18 mouse cellular contexts compared by ENCODE assay signal in the genomic region with DNA sequence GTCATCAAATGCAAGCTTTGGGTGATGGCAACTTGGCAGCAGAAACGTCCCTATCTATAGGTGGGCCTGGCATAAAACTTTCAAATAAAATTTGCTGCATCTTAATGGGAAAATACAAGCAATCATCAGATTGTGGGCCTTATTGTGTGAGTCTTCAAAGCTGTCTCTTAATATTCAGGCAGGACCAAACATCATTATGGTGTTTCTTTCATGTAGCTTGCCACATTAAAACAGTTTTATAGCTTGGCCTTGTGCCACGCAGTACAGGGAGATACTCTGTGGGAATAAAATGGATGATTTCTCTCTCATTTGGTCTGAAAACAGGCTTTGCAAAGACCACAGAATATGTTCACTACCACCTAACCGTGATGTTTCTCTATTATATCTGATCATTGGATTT.
"Had no signal": no experiment of that assay in that cellular context is flagged by ENCODE, and none has a peak within 500 bp of the region (broad histone marks: within the 10 kb centered on the region; RNA-seq: fewer than 3 reads in every experiment).

No protein-coding gene starts in this region.

- H3K4me3 ChIP-seq: kidney, embryonic 15.5 days; left cerebral cortex, adult 2 months; liver, embryonic 13.5 days; lung, embryonic 15.5 days; megakaryocyte, embryonic 14.5 days; midbrain, embryonic 12.5 days; neural tube, embryonic 12.5 days had no signal

- H3K4me2 ChIP-seq: kidney, embryonic 15.5 days; liver, embryonic 13.5 days; lung, embryonic 15.5 days; midbrain, embryonic 12.5 days; neural tube, embryonic 12.5 days had no signal

- H3K9ac ChIP-seq: kidney, embryonic 15.5 days; liver, embryonic 13.5 days; lung, embryonic 15.5 days; midbrain, embryonic 12.5 days; neural tube, embryonic 12.5 days had no signal

- H3K36me3 ChIP-seq: kidney, embryonic 15.5 days; liver, embryonic 13.5 days; lung, embryonic 15.5 days; midbrain, embryonic 12.5 days; neural tube, embryonic 12.5 days had no signal

- H3K27me3 ChIP-seq: midbrain, embryonic 12.5 days; neural tube, embryonic 12.5 days had no signal

- H3K9me3 ChIP-seq: kidney, embryonic 15.5 days; liver, embryonic 13.5 days; lung, embryonic 15.5 days; midbrain, embryonic 12.5 days had no signal

- H3K27ac ChIP-seq: kidney, embryonic 15.5 days; left cerebral cortex, adult 2 months; liver, embryonic 13.5 days; lung, embryonic 15.5 days; midbrain, embryonic 12.5 days; neural tube, embryonic 12.5 days had no signal

- DNase-seq: kidney, adult 8-10 months; kidney, postnatal 10 days; kidney, postnatal 36 days; layer of hippocampus, postnatal 36 days; liver, embryonic 13.5 days; lung, postnatal 10 days; lung, postnatal 36 days; retina, postnatal 1 day; right cerebral cortex, postnatal 25 days; spleen, adult 18-20 months; thymus, adult 18-20 months; thymus, postnatal 36 days had no signal

- H3K4me1 ChIP-seq: liver, embryonic 13.5 days; lung, embryonic 15.5 days; midbrain, embryonic 12.5 days; neural tube, embryonic 12.5 days had no signal
